11 mouse cellular contexts compared by ENCODE assay signal in genomic region chr19:32593870-32594269, GRCm38 (mm10). TPM values are rescaled to one million over a fixed set of nuclear protein-coding genes. Genes with fewer than 3 reads are reported as not detected.
DNase-seq lines count a peak whose midpoint lies in the region; ATAC-seq and TF ChIP-seq lines count a peak whose summit lies in the region.
"Had no signal": no experiment of that assay in that cellular context is flagged by ENCODE, and none has a peak within 500 bp of the region (broad histone marks: within the 10 kb centered on the region; RNA-seq: fewer than 3 reads in every experiment).

No protein-coding gene starts in this region.

- peaks cover 8% of the 10 kb centered on the region for H3K27me3 ChIP-seq in embryonic facial prominence, embryonic 11.5 days (ENCODE audit: control insufficient read depth, insufficient read depth, low read length)
- peaks cover 51% of the 10 kb centered on the region for H3K27me3 ChIP-seq in embryonic facial prominence, embryonic 10.5 days (replicated peaks; ENCODE audit: low read depth, poor library complexity, severe bottlenecking)
- H3K27me3 ChIP-seq in liver, embryonic 14.5 days (ENCODE audit: control insufficient read depth, insufficient read depth, low read length) = peaks cover 23% of the 10 kb centered on the region
- peaks cover 29% of the 10 kb centered on the region for H3K27me3 ChIP-seq in liver, embryonic 11.5 days (replicated peaks; ENCODE audit: control insufficient read depth, insufficient read depth, low read length)

- peak; percentile 27 for DNase-seq in embryonic facial prominence, embryonic 11.5 days (ENCODE audit: low spot score)
- DNase-seq in embryonic facial prominence, embryonic 10.5 days (ENCODE audit: low spot score) = no peak
- DNase-seq in liver, embryonic 14.5 days (ENCODE audit: low read depth in 3 of 3, low spot score in 3 of 3) = no peak
- no peak for DNase-seq in liver, embryonic 11.5 days (ENCODE audit: low spot score)
- DNase-seq in MEL-GATA-1-ER (ENCODE audit: extremely low read depth, low read depth) = peak; percentile 66
- no peak for DNase-seq in adrenal gland, adult 2 months
- DNase-seq in right cerebral cortex, adult 18-20 months = no peak

- no peaks in the 10 kb centered on the region for H3K36me3 ChIP-seq in embryonic facial prominence, embryonic 11.5 days (replicated peaks; ENCODE audit: control insufficient read depth, insufficient read depth, low read depth, low read length)
- no peaks in the 10 kb centered on the region for H3K36me3 ChIP-seq in embryonic facial prominence, embryonic 10.5 days (replicated peaks)
- H3K36me3 ChIP-seq in liver, embryonic 14.5 days (replicated peaks; ENCODE audit: control insufficient read depth, insufficient read depth, low read depth) = no peaks in the 10 kb centered on the region
- no peaks in the 10 kb centered on the region for H3K36me3 ChIP-seq in liver, embryonic 11.5 days (ENCODE audit: control insufficient read depth, insufficient read depth, low read length)
- H3K36me3 ChIP-seq: heart, embryonic 10.5 days; stomach, embryonic 15.5 days had no signal

- no peak overlapping the region for H3K9ac ChIP-seq in embryonic facial prominence, embryonic 11.5 days (replicated peaks; ENCODE audit: low read length)
- H3K9ac ChIP-seq in liver, embryonic 14.5 days (replicated peaks) = no peak overlapping the region
- H3K9ac ChIP-seq in liver, embryonic 11.5 days (ENCODE audit: low read depth, low read length) = no peak overlapping the region
- H3K9ac ChIP-seq: stomach, embryonic 15.5 days had no signal

- ATAC-seq in embryonic facial prominence, embryonic 11.5 days (replicated peaks; ENCODE audit: insufficient number of reproducible peaks, low FRiP score, low TSS enrichment, low read depth) = no peak
- no peak for ATAC-seq in liver, embryonic 14.5 days (ENCODE audit: insufficient read depth)
- ATAC-seq in liver, embryonic 11.5 days (replicated peaks; ENCODE audit: low FRiP score) = no peak
- ATAC-seq in megakaryocyte, adult 5-6 weeks (ENCODE audit: poor library complexity, severe bottlenecking) = peak; percentile 23; the same call in 1 of the 2 replicates

- 78% methylated on average over 5 of the region's 5 CpGs for WGBS in embryonic facial prominence, embryonic 11.5 days
- 80% methylated on average over 5 of the region's 5 CpGs for WGBS in embryonic facial prominence, embryonic 10.5 days
- 54% methylated on average over 5 of the region's 5 CpGs for WGBS in liver, embryonic 14.5 days (ENCODE audit: insufficient replicate concordance)
- WGBS in liver, embryonic 11.5 days = 65% methylated on average over 5 of the region's 5 CpGs

- TF ChIP-seq CTCF in liver, embryonic 14.5 days (IDR thresholded peaks at IDR 0.05; ENCODE audit: low read depth) = peak; percentile 61

- no peaks in the 10 kb centered on the region for H3K4me1 ChIP-seq in embryonic facial prominence, embryonic 11.5 days (ENCODE audit: control insufficient read depth, insufficient read depth, low read length)
- peaks cover 9% of the 10 kb centered on the region for H3K4me1 ChIP-seq in embryonic facial prominence, embryonic 10.5 days
- H3K4me1 ChIP-seq in liver, embryonic 14.5 days (replicated peaks; ENCODE audit: control insufficient read depth in 2 of 2, insufficient read depth in 2 of 2, low read length in 1 of 2) = peaks cover 0 to 2% of the 10 kb centered on the region in 2 experiments; a peak in 1 of 4 replicates
- no peaks in the 10 kb centered on the region for H3K4me1 ChIP-seq in liver, embryonic 11.5 days (replicated peaks; ENCODE audit: control insufficient read depth, insufficient read depth, low read length)
- H3K4me1 ChIP-seq: heart, embryonic 10.5 days; stomach, embryonic 15.5 days had no signal

- TF ChIP-seq EP300 in liver, embryonic 14.5 days (IDR thresholded peaks at IDR 0.05; ENCODE audit: low read depth) = no peak

- no peak overlapping the region for H3K4me3 ChIP-seq in embryonic facial prominence, embryonic 11.5 days (ENCODE audit: low read depth, low read length)
- H3K4me3 ChIP-seq in embryonic facial prominence, embryonic 10.5 days = no peak overlapping the region
- H3K4me3 ChIP-seq in liver, embryonic 14.5 days (ENCODE audit: insufficient read depth in 1 of 2, low read depth in 2 of 2, low read length in 2 of 2) = no peak overlapping the region
- H3K4me3 ChIP-seq in liver, embryonic 11.5 days (ENCODE audit: low read depth, low read length) = no peak overlapping the region
- H3K4me3 ChIP-seq: heart, embryonic 10.5 days; stomach, embryonic 15.5 days had no signal

- no peak overlapping the region for H3K27ac ChIP-seq in embryonic facial prominence, embryonic 11.5 days (replicated peaks; ENCODE audit: low read depth, low read length)
- no peak overlapping the region for H3K27ac ChIP-seq in embryonic facial prominence, embryonic 10.5 days (replicated peaks)
- H3K27ac ChIP-seq in liver, embryonic 14.5 days = no peak overlapping the region
- H3K27ac ChIP-seq in liver, embryonic 11.5 days (ENCODE audit: low read depth, low read length) = no peak overlapping the region
- H3K27ac ChIP-seq: heart, embryonic 10.5 days; stomach, embryonic 15.5 days had no signal

- H3K4me2 ChIP-seq in embryonic facial prominence, embryonic 11.5 days (ENCODE audit: low read depth, low read length) = no peak overlapping the region
- H3K4me2 ChIP-seq in liver, embryonic 14.5 days (ENCODE audit: low read depth) = no peak overlapping the region
- no peak overlapping the region for H3K4me2 ChIP-seq in liver, embryonic 11.5 days
- H3K4me2 ChIP-seq: midbrain, embryonic 11.5 days; stomach, embryonic 15.5 days had no signal

- H3K9me3 ChIP-seq in embryonic facial prominence, embryonic 11.5 days (replicated peaks; ENCODE audit: control insufficient read depth, low read length) = no peaks in the 10 kb centered on the region
- H3K9me3 ChIP-seq in embryonic facial prominence, embryonic 10.5 days = no peaks in the 10 kb centered on the region
- H3K9me3 ChIP-seq in liver, embryonic 14.5 days (ENCODE audit: control insufficient read depth, low read length) = no peaks in the 10 kb centered on the region
- no peaks in the 10 kb centered on the region for H3K9me3 ChIP-seq in liver, embryonic 11.5 days (ENCODE audit: control insufficient read depth, low read length)
- H3K9me3 ChIP-seq: heart, embryonic 10.5 days; stomach, embryonic 15.5 days had no signal

RNA-seq across cellular contexts. Expression of gene Papss2, which starts 1.7 kb away (rescaled TPM):
- polyA plus RNA-seq in embryonic facial prominence, embryonic 11.5 days (2014; fragmentation: Nextera tagmentation; extraction: Ambion mirVana) = 5.5 and 8.2 TPM in 2 replicates
- polyA plus RNA-seq in embryonic facial prominence, embryonic 10.5 days (2016; fragmentation: Nextera tagmentation; extraction: Ambion mirVana) = 1.6 and 3.1 TPM in 2 replicates
- 2.2 and 3.1 TPM in 2 replicates for polyA plus RNA-seq in liver, embryonic 14.5 days (2012; rRNA removed)
- polyA plus RNA-seq in liver, embryonic 14.5 days (2014; fragmentation: Nextera tagmentation; extraction: Ambion mirVana) = 4.3 and 4.7 TPM in 2 replicates
- 3.4 and 3.5 TPM in 2 replicates for polyA plus RNA-seq in liver, embryonic 11.5 days (2014; fragmentation: Nextera tagmentation; extraction: Ambion mirVana)
- 61.6 and 72.8 TPM in 2 replicates for total RNA-seq in megakaryocyte, adult 5-6 weeks (2015)
- 35.9 and 42.1 TPM in 2 replicates for total RNA-seq in megakaryocyte, adult 5-6 weeks (2017)
- total RNA-seq in adrenal gland, adult 2 months (2021) = 10 to 100 TPM; 11.1 to 20.8 TPM
- polyA plus RNA-seq in adrenal gland, adult 2 months (2012; rRNA removed) = 0.91 and 1.1 TPM in 2 replicates

Comparison
In these comparisons a context has a peak if more than half of its experiments do, and no peak if none do; other contexts are left out.
1. DNase-seq: peak in embryonic facial prominence, embryonic 11.5 days (single experiment) and MEL-GATA-1-ER (single experiment); none in embryonic facial prominence, embryonic 10.5 days (single experiment), liver, embryonic 14.5 days (0 of 3), liver, embryonic 11.5 days (single experiment), adrenal gland, adult 2 months (single experiment) and right cerebral cortex, adult 18-20 months (single experiment).